Mouse (Mus musculus): ENCODE results near the gene Tnfsf9.

DNA sequence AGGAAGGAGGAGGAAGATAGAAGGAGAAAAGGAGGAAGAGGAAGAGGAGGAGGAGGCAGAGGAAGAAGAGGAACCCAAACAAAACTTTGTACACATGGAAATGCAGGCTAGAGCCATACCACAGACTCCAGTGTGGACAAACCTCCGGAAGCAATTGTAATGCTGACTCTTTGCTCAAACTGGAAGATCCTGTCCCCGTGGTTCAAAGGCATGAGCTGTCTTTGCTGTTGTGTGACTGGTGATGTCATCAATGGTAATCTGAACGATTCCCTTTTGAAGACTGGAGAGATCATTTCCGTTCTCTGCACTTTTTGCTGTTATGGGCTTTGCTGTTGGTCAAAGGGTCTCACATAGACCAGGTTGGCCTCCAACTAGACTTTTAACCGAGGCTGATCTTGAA, 6.8 kb upstream of the Tnfsf9 start:
- TF ChIP-seq FLI1 (IDR thresholded peaks at IDR 0.05; ENCODE audit: low read length): no peak
- TF ChIP-seq GATA1 (IDR thresholded peaks at IDR 0.05; ENCODE audit: borderline replicate concordance, low read length): no peak

Measured in megakaryocyte, embryonic 14.5 days (primary cell).